Mouse (Mus musculus): ENCODE data around the gene Atp1b3. TPM values are rescaled to one million over a fixed set of nuclear protein-coding genes. Genes with fewer than 3 reads are reported as not detected.

Gene Atp1b3
- 1,121 TPM for polyA plus RNA-seq (2017; shearing (Covaris generic))

GRCm38 (mm10) chr9:96364141-96364838 lies at the start of gene Atp1b3:
Atp1b3 (minus strand) TSS chr9:96364442.

Other genes starting within 250 kb of the Atp1b3 start
- gene Gk5, start 245.1 kb downstream of the Atp1b3 start, polyA plus RNA-seq (2017; shearing (Covaris generic)): 5.4 TPM
- 31.2 TPM for gene Tfdp2, start 168.2 kb downstream of the Atp1b3 start, polyA plus RNA-seq (2017; shearing (Covaris generic))
- gene Rnf7, start 114.2 kb upstream of the Atp1b3 start, polyA plus RNA-seq (2017; shearing (Covaris generic)): 79.0 TPM
- gene Gm28729, start 160.8 kb upstream of the Atp1b3 start, polyA plus RNA-seq (2017; shearing (Covaris generic)): not detected

Measured in naive thymus-derived CD4-positive, alpha-beta T cell, adult 5 months (primary cell).